Mouse (Mus musculus): ENCODE data around the gene Ager. TPM values are rescaled to one million over a fixed set of nuclear protein-coding genes. Genes with fewer than 3 reads are reported as not detected.

Ager gene
- total RNA-seq, 2 experiments from 2014 or later, result 0.97 to 1.3 TPM

DNA sequence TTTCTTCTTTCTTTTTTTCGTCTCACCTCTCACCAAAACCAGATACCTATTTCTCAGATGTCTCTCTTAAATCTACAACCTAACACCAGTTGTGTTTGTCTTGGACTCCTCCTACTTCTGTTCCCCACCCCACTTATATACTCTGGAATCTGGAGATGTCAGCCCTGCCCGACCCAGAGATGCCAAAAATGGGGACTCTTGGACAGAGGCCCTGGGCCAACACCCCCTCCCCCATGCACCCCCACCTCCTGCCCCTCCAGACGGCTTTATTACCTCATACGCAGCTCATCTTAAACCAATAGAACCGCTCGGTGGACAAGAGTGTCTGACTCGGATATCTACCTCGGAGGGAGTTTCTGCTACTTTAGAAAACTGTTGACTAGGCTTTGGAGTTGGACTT is 1.6 kb upstream of the Ager start:
- no peak for DNase-seq (ENCODE audit: extremely low spot score in 1 of 2, low spot score in 2 of 2)
- intact Hi-C loops (cut with DNase I), result no loop called here

- intact Hi-C loops (cut with DNase I), result no loop called here
- DNase-seq (ENCODE audit: extremely low spot score in 1 of 2, low spot score in 2 of 2), result peak in 1 of 2 experiments; percentile 28
Observed at GRCm38 (mm10) chr17:34599891-34600290, 2.2 kb downstream of the Ager start.

GRCm38 (mm10) chr17:34601796-34602195 is 4.1 kb downstream of the Ager start:
- peak in 1 of 2 experiments; percentile 37 for DNase-seq (ENCODE audit: extremely low spot score in 1 of 2, low spot score in 2 of 2)
- intact Hi-C loops (cut with DNase I), result no loop called here

- peak; percentile 99 to 100 for DNase-seq (ENCODE audit: extremely low spot score in 1 of 2, low spot score in 2 of 2)
- intact Hi-C loops (cut with DNase I), result no loop called here
Observed at GRCm38 (mm10) chr17:34603375-34604060, 5.9 kb downstream of the Ager start, which contains the start of gene Rnf5. Gene Rnf5 (minus strand): TSS chr17:34603690.

- peak; percentile 98 to 99 for DNase-seq (ENCODE audit: extremely low spot score in 1 of 2, low spot score in 2 of 2)
- intact Hi-C loops (cut with DNase I), result no loop called here
Observed at GRCm38 (mm10) chr17:34604061-34604508, 6.4 kb downstream of the Ager start, which contains the start of gene Agpat1. Gene Agpat1 (plus strand): TSS chr17:34604262.

GRCm38 (mm10) chr17:34604511-34605237 is 7.0 kb downstream of the Ager start:
- no peak for DNase-seq (ENCODE audit: extremely low spot score in 1 of 2, low spot score in 2 of 2)
- intact Hi-C loops (cut with DNase I), result no loop called here

- intact Hi-C loops (cut with DNase I), result no loop called here
- DNase-seq (ENCODE audit: extremely low spot score in 1 of 2, low spot score in 2 of 2), result peak; percentile 96 to 98
Observed at GRCm38 (mm10) chr17:34605609-34606008, 7.9 kb downstream of the Ager start.

DNA sequence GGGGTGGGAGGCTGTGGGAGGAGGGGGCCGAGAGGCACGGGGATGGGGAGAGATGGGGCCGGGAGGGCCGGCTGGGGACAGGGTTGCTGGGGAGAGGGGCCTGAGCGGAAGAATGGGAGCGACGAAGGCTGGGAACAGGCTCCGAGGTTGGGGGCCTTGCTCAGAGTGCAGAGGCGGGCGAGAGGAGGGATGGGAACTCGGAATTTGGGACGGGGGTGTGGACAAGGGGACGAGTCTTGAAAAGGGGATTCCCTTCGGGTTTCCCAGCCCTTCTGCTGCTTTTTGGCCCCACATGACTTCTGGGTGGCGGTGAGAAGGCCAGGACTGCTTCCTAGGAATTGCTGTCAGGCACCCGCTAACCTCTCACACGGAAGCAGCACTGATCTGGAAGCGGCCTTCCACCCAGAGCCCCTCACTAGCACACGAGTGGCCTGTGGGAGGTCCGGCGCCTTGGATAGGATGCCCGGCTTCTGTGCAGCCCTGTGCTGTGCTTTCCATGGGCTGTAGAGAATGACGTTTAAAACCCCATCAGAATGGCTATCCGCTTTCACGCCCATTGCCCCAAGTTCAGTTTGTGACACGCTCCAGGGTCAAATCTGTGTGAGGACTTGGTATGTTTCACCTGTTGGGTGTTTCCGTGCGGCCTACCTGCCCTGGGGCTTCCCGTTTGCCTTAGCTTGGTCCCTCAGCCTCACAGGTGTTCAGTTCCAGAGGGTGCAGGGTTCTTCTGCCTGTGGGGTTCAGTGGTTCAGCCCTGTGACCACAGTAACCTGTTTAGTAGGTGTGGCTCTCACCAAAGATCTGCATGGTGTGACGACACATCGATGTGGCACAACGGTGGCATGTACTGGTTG is 8.8 kb downstream of the Ager start:
- DNase-seq (ENCODE audit: extremely low spot score in 1 of 2, low spot score in 2 of 2), result peak in 1 of 2 experiments; percentile 71
- intact Hi-C loops (cut with DNase I), result no loop called here

- DNase-seq (ENCODE audit: extremely low spot score in 1 of 2, low spot score in 2 of 2), result peak in 1 of 2 experiments; percentile 60
- intact Hi-C loops (cut with DNase I), result no loop called here
Observed at GRCm38 (mm10) chr17:34607997-34608396, 10.3 kb downstream of the Ager start.

GRCm38 (mm10) chr17:34611050-34611449 is 13.4 kb downstream of the Ager start:
- intact Hi-C loops (cut with DNase I), result loop anchor here (10.0 kb wide), 1 partner anchor 166 kb away; no protein-coding TSS in a partner anchor
- no peak for DNase-seq (ENCODE audit: extremely low spot score in 1 of 2, low spot score in 2 of 2)

- no peak for DNase-seq (ENCODE audit: extremely low spot score in 1 of 2, low spot score in 2 of 2)
- intact Hi-C loops (cut with DNase I), result loop anchor here (10.0 kb wide), 1 partner anchor 168 kb away; no protein-coding TSS in a partner anchor
Observed at GRCm38 (mm10) chr17:34613054-34613645, 15.5 kb downstream of the Ager start.

DNA sequence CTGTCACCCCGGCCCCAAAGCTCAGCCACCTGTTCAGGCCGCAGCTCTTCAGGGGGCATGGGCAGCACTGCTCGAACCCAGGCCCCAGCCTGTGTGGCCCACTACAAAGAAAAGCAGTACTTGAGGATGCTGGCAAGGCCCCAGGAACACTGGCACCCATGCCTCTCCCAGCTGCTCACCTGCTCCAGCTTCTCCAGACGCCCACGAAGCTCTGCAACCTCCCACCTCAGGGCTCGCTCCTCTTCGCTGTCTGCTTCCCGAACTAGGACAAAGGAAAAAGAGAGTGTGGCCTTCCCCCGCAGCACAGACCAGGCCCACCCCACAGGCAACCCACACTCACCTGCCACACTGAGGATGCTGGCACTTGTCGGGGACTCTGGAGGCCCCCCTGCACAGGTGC is 16.2 kb downstream of the Ager start:
- intact Hi-C loops (cut with DNase I), result loop anchor here (10.0 kb wide), 1 partner anchor 169 kb away; no protein-coding TSS in a partner anchor
- no peak for DNase-seq (ENCODE audit: extremely low spot score in 1 of 2, low spot score in 2 of 2)

GRCm38 (mm10) chr17:34615871-34616270 is 18.2 kb downstream of the Ager start, which contains the start of gene Egfl8:
Gene Egfl8 (minus strand): TSS chr17:34615971.
- no peak for DNase-seq (ENCODE audit: extremely low spot score in 1 of 2, low spot score in 2 of 2)
- intact Hi-C loops (cut with DNase I), result loop anchor here (10.0 kb wide), 1 partner anchor 171 kb away; no protein-coding TSS in a partner anchor

DNA sequence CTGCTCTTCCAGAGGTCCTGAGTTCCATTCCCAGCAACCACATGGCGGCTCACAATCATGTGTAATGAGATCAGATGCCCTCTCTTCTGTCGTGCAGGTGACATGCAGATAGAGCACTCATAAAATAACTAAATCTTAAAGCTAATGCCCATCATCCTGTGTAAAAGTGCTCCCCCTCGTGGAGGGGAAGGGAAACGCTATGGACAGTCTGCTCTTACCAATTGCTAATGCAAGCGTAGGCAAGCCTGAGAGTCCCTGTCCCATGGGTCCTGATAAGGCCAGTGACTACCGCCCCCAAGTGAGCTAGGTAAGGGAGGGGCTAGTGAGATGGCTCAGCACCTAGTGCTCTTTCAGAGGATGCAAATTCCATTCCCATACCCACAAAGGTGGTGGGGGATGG is 21.3 kb downstream of the Ager start:
- intact Hi-C loops (cut with DNase I), result loop anchor here (10.0 kb wide), 1 partner anchor 174 kb away; no protein-coding TSS in a partner anchor
- no peak for DNase-seq (ENCODE audit: extremely low spot score in 1 of 2, low spot score in 2 of 2)

DNA sequence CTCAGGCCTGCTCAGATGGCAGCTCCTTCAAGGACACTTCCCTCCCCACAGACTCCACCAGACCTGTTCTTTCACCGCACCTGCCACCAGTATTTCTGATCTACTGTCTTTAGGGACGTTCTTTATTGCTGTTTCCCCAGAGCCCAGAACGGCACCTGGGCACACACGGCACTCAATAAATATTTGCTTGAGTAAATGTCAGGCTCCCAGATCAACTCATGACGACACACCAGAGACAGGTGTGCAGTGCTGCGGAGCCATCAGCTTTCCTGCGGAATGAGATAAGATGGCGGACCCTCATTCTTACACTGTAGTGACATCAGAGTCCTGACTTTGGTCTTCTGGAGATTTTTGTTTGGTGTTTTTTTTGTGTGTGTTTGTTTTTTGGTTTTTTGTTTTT is 23.3 kb downstream of the Ager start:
- DNase-seq (ENCODE audit: extremely low spot score in 1 of 2, low spot score in 2 of 2), result no peak
- intact Hi-C loops (cut with DNase I), result no loop called here

DNA sequence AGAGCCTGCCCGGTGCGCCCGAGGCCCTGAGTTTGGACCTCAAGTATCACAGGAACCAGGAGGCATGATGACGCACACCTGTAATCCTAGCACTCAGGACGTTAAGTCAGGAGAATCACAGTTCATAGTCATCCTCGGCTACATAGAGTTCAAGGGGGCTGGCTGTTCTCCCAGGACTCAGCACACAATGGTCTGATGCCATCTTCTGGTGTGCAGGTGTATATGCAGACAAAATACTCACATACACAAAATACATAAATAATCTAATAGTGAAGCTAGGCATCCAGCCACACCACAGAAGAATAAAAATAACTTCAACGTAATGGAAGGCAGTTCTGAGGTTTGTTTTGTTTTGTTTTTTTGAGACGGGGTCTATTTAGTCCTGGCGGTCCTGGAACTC is 25.5 kb downstream of the Ager start:
- intact Hi-C loops (cut with DNase I), result no loop called here
- no peak for DNase-seq (ENCODE audit: extremely low spot score in 1 of 2, low spot score in 2 of 2)

GRCm38 (mm10) chr17:34624981-34625380 is 27.3 kb downstream of the Ager start:
- DNase-seq (ENCODE audit: extremely low spot score in 1 of 2, low spot score in 2 of 2), result no peak
- intact Hi-C loops (cut with DNase I), result no loop called here

DNA sequence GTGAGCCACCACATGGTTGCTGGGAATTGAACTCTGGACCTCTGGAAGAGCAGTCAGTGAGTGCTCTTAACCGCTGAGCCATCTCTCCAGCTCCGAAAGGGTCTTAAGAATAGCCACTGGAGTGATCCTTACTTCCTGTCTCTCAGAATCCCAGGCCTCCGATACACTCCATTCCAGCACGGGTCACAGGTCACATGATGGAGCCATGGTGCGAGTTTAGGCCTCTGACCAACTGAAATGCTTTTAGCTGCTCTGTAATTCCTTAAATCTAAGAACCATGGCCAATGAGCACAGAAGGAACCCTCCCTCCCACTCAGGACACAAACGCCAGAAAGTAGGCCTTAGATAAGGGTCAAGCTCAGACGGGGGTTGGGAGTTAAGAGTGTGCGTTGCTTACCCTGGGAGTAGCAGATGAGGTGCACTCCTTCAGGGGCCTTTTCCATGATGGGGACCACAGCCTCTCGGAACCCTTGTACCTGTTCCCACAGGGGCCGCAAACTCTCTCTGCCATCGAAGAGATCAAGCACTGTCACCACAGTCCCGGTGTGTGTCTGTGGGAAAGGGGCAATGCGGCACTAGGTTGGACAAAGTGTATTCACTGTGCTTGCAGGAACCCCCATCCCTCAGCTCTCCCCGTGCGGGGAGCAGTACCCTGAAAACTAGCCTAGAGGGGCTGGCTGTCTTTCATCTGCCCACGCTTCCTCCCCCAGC is 28.6 kb downstream of the Ager start:
- intact Hi-C loops (cut with DNase I), result no loop called here
- no peak for DNase-seq (ENCODE audit: extremely low spot score in 1 of 2, low spot score in 2 of 2)
